Mouse (Mus musculus): ENCODE results near the gene Ccnf.

Gene Ccnf

DNA sequence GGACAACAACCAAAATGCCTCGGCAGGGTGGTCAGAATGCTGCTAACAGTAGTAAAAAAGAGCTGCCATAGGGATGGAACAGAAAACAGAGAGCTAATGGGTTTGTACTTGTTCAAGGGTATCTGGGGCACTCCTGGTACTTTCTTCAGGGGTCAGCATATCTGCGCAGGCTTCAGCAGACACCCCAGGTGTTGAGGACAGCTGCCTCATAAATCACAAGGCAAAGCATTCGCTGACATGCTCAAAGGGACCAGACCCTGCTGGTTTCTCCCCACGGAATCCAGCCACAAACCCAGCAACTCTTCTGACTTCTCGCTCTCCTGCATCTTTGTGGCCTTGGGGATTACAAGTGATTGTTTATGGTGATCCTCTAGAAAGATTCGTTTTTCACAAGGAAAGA lies 28.6 kb downstream of the Ccnf start:
- no peak for DNase-seq

DNA sequence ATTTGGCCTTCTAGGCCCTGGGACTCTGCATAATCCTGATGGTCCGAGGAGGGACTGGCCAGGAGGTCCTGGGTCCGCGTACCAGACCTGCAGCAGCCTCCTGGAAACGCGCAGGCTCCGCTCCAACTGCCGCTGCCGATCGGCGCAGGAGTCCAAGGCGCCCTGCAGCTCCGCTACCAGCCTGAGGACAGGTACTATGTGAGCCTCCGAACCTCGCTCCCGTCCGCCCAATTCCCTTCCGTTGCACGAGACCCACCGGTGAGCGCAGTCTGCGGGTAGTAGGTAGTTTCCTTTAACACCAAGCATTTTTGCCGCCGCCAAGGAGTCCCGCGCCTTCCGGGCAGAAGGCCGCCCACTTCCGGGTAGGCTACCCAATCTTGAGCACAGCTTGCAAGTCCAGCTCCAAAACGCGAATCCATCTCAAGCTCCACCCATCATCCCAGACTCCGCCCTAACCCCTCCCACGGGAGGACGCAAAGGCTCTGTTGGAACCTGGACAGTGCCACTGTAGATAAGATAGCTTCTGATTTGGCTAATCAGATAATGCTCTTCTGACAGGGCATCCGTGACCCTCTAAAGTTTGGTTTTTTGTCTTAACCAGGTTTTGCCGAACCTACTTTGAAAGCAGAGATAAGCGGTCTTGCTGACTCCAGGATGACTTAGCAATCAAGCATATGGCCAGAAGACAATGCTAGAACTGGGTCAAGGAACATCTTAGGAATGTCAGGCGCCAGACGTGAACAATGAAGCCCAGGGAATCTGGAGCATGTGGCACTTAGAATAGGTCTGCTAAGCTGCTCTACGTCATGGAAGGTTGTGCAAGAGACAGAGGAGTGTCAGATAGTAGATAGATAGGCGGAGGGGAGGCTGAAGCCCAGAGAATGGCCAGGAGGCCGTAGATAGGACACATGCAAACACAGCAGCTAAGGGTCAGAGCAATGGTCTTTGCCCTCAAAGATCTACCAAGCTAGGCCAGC lies 30.6 kb downstream of the Ccnf start, which contains the start of gene Tedc2:
TSS of gene Tedc2 (minus strand) at position 417 of the 977 bp plus-strand sequence.
- peak; percentile 95 for DNase-seq

DNA sequence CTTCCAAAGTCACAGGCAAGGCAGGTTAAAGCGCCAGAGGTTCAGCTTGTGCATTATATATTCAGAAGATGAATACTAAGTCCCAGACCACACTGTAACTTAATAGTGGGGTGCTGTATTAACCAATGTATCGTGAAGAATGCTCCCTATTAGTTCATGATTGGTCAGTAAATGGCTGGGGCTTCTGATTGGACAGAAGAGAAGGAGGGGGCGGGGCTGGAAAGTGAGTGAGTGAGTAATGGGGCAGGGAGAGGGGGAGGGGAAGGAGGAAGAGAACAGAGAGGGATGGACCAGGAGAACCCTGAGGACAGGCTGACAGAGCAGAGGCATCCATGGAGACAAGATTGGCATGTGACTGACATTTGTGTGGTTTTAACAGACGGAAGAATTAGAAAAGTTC lies 34.4 kb downstream of the Ccnf start:
- DNase-seq = no peak

DNA sequence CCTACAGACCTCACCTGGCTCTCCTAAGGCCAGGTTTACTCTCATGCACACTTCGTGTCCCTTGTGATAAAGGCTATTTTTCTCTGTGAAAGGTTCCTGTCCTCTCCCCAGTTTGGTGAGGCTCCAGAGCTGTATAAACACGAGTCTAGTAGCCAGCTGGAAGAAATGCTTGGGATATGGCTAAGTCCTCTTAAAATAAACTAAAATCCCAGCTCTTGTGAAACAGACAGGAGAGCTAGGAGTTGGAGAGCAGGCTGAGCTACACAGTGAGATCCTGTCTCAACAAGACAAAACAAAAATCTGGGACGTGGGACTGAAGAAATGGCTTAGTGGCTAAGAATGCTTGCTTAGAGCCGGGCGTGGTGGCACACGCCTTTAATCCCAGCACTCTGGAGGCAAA lies 38.1 kb downstream of the Ccnf start:
- peak in 1 of 2 experiments; percentile 18 for DNase-seq

DNA sequence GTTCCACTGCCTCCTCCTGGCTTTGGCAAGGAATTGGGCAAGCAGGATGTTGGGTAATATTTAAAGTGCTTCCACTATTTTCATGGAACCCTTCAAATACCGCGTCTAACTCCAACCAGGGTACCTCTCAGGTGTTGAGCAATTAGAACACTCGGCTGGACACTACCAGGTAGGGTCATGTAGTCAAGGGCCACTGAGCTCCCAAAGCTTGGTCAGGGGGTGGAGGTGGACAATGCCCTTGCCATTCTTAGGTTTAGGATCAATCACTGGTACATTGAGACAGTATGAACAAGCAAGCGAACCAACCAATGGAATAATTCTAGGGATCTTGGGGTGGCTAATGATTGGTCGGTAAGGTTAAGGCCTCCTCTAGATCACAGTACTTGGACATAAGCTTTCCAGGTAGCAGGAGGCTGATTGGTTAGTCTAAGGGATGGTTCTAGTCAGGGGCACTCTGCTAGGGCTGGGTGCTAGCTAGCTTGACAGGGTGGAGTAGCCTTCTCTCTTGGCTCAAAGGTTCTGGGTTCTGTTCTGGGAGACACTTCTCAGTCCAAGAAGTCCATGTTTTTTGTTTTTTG lies 38.8 kb downstream of the Ccnf start:
- DNase-seq = no peak

DNA sequence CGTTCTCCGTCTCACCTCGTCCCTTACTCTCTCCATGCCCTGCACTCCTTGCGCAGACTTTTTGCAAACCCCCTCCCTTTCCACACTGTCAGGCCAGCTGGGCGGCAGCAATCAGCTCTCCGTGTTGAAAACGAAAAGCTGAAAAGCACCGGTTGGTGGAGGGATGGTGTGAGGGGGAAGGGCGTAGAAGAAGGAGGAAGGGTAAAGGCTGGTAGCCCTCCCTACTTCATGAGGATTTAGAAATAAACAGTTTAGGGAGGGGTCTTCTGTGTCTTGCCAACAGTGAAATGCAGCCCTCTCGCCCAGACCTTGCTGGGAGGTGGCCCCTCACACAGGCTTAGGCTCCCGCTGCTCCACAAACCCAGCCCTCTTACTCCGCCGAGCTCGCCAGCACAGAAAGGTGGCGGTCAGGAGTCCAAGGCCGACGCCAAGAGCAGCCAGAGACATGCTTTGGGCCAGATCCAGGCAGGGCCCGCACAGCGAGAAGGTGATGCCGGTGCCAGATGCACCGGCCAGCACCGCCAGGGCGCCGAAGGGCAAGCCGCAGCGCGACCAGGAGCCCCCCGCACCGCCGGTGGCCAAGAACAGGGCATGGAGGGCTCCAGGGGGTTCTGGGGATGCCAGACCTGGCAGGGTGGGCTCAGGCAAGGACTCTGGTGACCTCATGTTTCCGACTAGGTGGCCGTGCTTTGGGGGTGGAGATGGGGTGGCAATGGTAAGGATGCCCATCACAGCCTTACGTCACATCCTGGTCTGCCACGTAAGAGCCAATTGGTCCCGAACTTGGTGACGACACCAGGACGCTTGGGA lies 39.4 kb downstream of the Ccnf start:
- peak; percentile 74 to 76 for DNase-seq

DNA sequence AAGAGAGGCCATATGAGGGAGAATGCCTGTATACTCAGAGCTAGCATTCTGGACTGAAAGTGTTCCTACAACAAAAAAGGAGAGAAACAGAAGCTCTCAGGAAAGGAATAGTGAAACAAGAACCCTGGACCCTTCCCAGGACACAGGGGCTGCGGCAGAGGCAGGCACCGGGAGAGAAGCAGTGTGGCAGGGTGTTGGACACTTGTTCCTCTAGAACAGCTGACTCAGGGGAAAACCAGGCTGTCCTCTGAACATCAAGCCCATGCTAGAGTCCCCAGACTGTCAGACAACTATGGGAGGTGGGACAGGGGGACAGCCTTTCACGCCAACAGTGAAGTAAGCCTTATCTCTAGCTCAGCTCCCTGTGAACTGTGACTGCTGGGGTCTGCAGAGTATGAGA lies 40.7 kb downstream of the Ccnf start:
- no peak for DNase-seq

DNA sequence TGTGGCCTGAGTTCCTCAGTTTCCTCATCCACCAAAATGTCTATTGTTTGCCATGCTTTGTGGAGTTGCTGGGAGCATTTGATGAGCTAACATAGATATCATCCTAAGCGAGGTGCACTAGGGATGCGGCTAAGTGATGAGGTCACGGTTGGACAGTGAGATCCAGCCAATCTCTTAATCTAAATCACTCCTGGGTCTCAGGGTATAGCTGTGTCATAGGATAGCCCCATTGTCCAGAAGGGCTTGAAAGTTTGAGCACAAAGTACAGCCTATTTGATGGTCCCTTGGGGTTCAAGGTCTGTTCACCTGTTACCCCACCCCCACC lies 41.4 kb downstream of the Ccnf start:
- no peak for DNase-seq

DNA sequence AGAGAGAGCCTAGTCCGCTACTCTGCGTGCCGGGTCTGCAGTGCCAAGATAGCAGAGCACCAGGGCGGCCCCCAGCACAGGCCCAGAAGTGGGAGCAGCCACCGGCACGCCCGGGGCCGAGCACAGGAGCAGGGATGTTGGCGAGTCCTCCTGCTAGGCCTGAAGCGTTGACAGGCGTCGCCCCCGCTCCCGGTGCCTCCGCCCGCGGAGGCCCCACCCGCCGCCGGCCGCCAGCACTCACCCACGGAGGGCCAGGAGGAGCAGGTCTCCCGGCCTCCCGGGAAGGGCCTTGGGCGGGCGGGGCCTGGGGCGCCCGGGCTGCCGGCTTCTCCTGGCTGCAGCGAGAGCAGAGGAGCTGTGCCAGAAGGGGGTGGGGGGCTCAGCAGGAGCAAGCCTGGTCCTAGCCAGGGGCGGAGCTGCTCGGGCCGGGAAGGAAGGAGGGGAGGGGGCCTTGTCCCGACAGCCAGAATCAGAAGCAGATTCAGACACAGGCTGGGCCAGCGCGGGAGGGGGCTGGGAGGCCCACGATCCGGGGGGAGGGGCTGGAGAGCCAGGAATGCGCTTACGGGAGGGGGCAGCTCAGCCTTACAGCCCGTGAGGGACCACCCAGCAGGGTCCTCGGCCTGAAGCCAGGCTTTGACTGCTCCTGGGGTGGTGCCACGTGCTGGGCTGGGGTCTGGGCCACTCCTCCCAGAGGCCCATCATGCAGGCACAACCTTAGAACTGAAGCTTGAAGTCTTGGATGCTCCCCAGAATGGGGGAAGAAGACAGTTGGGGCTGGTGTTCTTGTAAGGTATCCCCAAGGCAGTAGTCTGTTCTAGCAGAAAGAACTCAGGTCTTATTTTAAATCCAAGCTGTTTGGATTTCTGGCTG lies 42.0 kb downstream of the Ccnf start, which contains the start of gene Ntn3:
TSS of gene Ntn3 (minus strand) at position 489 of the 873 bp plus-strand sequence.
- DNase-seq = peak; percentile 55 to 74

DNA sequence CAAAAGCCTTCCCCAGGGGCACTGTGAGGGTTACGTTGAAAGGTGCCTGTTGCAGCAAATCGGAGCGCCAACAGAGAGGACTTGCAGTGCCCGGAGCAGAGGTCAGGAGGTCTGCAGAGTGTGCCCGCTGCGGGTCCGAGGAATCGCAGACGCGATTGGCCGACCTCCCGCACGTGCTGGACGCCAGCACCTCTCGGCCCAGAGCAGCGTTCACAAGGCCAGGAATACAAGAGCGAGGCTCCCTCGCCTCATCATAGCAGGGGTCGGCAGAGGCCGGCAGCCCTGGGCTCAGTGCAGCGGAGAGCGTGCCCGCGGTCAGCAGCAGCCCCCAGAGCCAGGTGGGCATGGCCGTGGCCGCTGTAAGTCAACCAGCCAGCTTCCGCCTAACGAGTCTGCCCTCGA lies 42.6 kb downstream of the Ccnf start:
- no peak for DNase-seq

DNA sequence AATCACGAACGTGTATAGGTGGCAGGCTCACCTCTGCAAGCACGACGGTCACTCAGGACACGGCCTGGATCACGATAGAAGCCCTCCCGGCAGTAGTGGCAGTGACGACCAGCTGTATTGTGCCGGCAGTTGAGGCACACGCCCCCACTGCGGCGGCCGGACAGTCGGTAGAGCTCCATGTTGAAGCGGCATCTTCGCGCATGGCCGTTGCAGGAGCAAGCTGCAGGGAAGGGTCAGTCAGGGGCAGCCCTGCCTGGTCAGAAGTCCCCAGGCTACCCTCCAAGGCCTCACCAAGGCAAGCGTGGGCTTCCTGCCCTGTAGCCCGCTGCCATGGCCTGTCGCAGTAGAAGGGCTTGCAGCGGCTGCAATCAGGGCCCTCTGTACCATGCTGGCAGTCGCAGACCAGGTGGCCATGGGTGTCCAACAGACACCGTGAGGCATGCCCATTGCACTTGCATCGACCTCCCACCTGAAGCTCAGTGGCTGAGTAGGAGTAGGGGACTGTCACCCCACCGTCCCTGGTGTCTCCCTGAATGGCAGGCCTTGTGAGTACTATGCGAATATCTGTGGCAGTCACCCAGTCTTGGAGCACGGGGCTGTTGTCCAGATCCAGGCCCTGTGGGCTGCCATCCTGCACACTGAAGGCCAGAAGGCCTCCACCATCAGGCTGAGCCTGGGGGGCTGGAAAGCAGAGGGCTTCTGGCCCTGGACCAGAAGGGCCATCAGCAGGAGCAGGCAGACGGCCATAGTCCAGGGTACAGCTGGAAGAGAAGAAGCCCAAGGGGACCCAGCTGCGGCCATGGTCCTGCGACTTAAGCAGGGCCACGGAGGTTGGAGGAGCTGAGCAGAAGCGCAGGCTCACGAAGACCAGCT lies 43.3 kb downstream of the Ccnf start:
- no peak for DNase-seq

DNA sequence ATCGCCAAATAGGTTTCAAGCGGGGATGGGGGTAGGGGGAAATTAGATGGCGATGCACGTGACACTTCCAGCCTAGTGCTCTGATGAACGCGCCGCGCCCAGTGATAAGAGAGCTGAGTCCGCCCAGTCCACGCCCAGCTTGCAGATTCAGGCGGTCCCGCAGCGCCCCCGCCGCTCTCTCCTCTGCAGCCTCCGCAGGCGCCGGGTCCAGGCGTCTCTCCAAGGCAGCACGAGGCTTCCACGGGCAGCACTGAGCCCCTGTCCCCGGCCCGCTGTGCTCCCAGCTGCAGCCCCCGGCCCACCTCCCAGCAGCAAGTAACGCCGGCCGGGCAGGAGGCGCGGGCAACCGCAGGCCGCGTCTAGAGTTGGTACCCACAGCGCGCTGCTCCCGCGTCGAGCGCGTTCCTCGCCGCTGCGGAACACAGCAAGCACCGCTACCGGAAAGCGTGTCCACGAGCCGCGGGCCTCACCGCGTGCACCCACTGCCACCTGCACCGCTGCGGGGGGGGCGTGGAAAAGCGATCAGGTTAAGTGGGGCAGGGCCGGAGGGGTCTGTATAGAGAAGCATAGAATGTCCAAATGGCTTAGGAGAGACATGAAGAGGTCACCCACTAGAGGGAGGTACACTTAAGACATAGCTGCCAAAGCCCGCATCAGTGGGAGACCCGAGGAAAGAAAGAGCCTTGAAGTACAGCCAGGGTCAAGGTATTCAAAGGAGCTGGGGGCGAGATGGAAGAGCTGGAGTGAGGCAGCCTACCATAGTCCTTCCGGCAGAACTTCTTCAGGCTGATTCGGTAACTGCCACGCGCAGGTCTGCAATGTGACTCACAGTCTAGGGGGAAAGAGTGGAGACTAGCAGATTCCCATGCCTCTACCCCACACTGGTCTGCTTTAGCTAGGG lies 44.6 kb downstream of the Ccnf start:
- DNase-seq = peak; percentile 64 to 72

DNA sequence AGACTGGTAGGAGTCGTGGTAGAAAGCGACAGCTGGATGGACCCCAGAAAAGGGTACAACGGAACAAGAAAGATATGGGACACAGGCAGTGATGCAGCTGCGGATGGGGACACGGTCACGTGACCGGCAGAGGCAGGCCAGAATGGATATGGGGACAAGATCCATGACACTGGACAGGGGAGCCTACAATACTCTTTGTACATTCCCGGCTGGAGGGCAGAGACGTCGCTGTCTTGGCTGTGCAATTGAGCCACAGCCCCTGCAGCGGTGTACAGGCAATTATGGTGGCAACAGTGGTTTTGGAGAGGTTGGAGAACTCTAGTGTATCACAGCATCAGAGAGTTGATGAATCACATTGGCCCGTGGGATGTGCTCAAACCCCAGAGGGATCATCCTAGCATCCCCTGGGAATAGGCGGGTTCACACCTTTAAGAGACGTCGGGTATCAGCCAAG lies 45.3 kb downstream of the Ccnf start:
- DNase-seq = peak in 1 of 2 experiments; percentile 65

DNA sequence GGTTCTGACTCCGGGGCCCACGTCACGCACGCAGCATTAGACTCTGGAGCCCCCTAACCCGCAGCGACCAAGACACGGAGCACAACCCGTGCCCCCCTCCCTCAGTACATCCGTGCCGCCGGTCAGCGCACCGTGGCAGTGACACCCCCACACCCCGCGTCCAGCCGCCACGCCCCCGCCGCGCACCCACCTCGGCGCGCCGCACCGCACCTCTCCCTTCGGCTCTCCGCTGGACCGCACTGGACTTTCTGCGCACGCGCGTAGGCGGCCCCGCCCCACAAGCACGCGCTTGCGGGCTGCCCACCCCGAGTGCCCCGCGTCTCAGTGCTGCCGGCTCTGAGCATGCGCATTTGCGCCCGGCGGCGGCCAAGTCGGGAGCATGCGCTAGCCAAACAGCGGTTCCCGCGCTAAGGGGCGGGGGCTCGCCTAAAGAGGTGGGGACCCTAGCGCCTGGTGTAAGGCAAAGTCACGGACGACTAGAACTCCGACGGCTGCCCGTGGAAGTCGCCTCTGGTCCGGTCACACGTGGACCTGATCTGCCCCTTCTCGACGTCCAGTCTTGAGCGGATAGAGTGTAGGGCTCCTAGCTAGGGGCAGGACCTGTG lies 45.9 kb downstream of the Ccnf start, which contains the start of gene Tbc1d24:
TSS of gene Tbc1d24 (minus strand) at position 279 of the 605 bp plus-strand sequence.
- DNase-seq = peak; percentile 93 to 95

DNA sequence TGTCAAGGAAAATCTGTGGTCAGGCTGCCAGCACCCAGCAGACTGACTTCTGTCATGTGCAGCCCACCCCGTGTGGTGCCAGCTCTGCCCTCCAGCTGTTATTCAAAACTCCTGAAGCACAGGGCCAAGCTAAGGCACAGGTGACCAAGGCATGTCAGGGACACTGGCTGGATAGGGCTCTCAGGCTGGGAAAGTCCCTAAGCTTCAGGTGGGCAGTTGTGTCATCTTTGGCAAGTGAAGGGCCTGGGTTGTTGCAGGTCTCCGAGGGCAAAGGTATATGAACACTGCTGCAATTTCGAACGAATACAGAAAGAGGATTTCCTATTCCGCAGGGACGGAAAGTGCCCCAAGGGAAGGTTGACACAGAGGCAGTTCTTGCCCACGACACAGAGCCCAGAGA lies 46.4 kb downstream of the Ccnf start:
- no peak for DNase-seq

DNA sequence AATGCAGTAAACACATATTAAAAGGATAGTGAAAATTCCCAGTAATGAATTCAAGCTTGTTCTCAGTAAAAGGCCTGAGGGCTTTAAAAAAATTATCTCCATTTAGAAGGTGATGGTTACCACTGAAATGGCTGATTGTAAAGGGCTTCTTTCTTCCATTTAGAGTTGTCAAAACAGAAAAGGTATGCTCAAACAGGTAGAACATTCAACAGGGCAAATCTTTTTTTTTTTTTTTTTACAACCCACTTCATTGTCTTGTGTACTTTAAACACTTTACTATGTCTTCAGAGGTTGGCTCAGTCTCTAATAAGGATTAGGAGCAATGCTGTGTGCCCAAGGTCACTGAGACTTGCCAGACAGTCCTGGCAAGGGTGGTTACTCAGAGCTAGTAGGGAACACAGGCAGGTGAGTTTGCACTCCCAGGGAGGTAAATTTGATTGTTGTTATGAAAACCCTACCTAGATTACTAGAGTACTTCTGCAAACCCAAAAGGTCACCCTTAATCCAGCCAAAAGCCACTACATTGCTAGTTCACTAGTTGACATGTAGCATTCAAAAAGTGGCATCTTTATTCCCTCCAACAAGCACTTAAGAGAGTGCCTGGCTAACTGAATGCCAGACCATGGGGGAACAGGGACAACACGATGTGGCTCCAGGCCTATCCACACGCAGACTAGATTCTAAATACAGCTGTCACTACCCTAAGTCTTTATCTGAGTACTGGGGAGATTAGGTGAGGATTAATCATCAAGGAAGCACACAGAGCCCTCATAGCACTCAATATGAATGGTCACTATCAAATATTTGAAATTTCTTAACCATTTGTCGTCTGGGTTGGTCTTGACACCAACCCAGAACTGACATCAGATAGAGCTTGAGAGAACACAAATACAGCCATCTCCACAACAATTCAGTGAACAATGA lies 47.4 kb downstream of the Ccnf start:
- no peak for DNase-seq

DNA sequence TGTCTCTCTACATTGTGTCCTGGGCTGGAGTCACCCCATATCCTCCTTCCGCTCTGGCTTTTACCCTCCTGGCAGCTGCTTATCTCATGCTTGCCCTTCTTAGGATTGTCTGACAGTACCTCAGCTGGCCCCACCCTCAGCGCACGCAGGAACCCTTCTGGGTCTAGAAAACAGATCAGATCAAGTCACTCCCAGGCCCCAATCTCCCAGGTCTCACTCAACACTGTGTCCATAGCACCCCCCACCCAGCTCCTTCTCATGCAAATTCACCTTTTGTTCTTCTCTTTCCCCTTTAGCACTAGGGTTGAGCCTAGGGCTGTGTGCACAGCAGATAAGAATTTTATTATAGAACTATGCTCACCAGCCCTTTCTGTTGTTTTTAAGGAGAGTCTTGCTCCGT lies 48.2 kb downstream of the Ccnf start:
- DNase-seq = no peak

DNA sequence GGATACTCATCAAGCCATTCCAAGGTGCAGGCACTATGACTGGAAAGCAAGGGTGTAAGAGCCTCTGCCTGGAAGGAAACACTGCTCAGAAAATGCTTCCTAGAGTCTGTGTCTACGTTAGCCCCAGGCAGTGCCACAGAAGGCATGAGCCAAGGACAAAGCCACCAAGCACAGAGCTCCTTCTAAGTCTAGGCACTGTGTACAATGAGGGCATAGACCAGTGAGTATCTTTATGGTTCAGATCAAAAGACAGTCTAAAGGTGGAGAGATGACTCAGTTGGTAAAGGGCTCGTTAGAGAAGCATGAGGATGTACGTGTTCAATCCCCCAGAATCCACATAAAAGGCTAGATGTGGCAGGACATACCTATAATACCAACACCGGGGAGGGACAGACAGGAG lies 50.2 kb downstream of the Ccnf start:
- no peak for DNase-seq

Data from lung, postnatal 4 days (tissue).